Mouse (Mus musculus): ENCODE results near the gene Mrps10.
A peak's percentile ranks its signal among the peaks of the same experiment; 100 is the strongest.
"Not testable (repeated sequence)": the region's sequence is repeated elsewhere in the genome, so short reads cannot be mapped to it uniquely, and the experiment has no call there.

Gene Mrps10

DNA sequence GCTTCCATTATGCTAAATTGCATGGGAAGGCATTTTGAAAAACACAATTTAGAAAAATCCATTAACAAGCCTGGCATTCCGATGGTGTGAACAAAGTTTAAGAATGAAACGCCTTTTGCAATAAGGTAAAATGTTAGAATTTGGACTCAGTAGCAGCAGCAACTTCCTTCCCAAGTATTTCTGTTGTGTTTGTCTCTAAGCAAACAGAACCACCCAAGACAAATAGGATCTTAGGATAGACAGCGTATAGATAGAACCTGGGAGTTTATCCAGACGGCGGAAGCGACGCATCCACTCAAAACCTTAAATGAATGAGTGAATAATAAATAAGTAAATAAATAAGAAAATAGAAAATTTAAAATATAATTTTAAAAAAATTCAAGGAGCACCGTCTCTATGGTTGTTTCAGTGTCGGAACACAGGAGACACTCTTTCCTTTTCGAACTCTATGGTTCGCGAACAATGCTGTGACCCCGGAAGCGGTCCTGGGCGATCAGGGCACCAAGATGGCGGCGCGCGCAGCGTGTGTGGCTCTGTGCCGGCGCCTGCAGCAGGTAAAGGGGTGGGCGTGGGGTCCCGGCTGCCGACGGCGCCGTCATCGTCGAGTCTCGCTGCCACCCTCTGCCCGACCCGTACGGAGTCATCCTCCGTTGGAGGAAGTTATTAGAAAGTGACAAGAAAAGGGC lies at the start of gene Mrps10:
TSS of gene Mrps10 (plus strand) at position 487 of the 686 bp plus-strand sequence.
- DNase-seq (ENCODE audit: low spot score): peak; percentile 82

DNA sequence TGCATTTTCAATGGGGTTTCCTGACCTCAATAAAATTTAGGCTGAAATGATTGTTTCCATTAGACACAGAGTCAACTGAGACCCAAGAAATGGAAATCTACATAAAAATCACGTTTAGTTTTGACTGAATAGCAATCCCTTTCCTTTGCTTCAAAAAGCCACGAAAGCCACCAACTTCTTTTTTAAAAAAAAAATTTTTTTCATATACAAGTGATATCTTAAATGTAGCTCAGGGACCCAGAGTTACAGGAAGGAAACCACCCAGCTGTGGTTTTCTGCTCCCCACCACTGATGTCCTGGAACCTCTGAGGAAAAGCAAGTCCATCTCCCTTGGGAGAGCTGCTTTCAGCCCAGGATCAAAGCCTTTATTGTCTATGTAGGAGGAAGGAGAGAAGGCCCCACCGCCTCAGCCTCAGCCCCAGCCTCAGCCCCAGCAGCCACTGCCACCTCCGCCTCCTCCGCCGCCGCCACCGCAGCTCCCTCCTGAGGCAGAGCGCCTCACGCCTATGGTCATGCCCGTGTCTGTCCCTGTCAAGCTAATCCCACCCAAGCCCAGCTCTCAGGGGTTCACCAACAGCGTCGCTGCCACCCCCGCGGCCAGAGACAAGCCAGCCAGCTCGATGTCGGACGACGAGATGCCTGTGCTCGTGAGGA lies 49.6 kb upstream of the Mrps10 start:
- DNase-seq (ENCODE audit: low spot score): no peak

DNA sequence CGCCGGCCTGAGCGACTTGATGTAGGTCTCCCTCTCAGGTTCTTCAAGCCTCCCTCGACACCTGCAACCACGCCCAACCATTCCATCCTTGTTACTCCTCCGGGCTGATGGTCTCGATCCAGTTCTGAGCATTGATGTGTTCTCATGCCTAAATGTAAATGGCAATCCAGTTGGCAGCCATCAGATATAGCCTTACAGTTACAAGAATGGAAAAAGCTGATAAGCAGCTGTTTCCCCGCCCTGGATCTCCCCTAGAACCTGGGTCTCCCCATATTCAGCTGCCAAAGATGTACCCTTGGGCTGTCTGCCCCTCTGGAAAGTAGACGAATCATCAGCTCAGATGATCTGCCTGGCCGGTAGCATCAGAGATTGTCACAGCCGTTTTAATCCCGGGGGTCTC lies 48.9 kb upstream of the Mrps10 start:
- DNase-seq (ENCODE audit: low spot score): no peak

DNA sequence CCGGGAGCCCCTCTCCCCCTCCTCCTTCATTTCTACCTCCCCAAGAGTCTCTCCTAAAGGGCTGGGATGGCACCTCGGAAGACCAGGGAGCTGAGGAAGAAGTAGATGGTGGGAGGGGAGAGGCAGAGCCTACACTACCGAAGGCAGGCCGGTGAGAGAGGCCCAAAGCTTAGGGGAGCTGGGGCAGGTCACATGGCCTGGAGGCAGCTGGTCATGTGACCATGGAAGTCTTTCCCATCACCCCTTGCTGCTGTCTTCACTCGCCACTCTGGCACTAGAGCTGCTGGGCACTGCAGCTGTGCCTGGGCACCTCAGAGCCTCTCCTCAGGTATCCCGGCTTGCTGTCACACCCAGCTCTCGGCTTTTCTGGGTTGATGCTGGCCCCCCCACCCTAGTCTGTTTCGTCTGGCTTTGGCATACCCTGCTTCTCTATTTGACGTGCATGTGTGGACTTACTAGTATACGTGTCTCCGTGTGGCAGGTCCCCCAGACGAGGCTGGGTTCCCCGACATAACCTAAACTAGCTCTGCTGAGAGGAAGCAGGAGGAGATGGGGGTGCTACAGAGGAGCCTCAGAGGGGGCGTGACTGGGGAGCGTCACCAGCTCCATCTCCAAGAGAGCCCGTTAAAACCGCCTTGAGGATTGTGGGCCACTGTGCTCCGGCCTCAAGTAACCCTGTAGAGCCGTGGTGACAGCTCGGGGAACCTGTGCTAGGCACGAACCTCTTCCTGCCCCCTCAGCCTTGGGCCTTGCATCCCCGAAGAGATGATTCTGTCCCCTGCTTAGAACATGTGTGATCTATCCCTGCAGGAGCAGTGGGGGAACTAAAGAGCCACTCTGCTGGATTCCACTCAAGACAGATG lies 46.3 kb upstream of the Mrps10 start:
- DNase-seq (ENCODE audit: low spot score): no peak

DNA sequence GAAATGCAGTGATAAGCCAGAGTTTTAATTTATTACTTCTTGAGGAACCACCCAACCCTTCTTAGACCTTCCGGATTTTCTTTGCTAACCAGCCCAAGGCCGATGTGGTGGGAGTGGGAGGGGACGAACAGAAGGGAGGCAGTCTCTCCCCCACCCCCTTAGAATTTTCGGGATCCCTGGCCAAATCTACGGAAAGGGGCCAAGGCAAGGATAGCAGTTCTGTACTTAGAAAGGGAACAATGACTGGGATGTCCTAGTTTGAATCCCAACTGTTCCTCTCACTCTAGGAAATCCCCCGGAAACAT lies 45.7 kb upstream of the Mrps10 start:
- no peak for DNase-seq (ENCODE audit: low spot score)

DNA sequence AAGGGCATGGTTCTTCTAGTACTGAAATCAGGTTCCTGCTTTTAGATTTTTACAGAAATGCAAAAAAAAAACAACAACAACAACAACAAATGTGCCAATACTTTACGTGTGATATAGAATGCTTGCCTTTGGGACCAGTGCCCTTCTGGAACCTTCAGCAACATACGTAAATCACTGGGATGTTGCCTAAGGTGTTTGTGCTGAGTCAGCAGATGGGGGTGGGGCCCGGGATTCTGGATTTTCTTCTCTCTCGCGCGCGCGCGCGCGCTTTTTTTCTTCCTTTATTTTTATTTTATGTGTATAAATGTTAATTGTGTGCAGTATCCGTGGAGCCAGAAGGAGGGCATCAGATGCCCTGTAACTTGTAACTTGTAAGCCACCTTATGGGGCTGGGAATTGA lies 41.1 kb upstream of the Mrps10 start:
- no peak for DNase-seq (ENCODE audit: low spot score)

DNA sequence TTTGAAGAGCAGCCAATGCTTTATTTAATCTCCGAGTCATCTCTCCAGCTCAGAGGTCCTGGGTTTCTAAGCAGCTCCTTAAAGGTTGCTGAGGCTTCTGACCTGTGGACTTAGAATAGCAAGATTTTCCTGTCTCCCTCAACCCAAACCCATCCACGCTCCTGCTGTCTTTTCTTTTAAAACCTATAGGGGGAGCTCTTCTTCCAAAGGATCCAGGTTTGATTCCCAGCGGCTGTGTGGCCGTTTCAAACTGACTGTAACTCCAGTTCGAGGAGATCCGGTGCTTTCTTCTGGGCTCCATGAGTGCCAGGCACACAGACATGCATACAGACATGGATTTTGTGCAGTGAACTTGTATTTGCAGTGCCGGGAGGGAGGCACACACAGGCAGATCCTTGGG lies 40.7 kb upstream of the Mrps10 start:
- no peak for DNase-seq (ENCODE audit: low spot score)

DNA sequence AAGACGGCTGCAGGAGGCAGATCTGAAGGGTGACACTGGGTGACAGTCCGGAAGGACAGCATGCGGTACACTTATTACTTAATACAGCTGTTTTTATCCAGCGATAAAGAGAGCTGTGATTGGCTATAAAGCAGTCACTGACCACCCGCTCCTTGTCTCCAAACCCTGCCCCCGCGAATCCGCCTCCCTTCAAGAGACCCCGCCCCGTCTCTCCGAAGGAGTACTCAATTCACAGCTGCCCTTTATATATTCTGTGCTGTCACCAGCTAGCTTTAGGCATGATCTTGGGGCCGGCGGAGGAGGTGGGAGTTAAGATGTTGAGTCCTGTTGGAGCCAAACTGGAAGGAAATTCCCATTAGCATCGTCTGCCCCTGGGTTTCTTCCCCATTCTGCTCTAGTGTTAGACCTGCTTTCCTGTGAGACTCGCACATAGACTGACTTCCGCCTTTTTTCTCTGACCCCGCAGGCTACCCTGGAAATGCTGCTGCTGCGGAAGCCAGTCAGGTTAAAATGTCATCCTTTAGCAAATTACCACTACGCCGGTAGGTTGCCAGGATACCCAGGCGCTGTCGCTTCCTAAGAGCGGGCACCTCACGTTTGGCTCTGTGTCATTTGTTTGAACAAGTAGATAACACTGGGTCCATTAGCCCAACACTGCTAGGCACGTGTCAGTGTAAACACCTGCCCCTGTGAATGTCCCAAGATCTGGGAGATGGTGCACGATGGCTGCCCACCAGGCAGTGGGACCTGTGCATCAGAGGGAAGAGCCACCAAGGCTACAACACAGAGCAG lies 39.9 kb upstream of the Mrps10 start:
- no peak for DNase-seq (ENCODE audit: low spot score)

DNA sequence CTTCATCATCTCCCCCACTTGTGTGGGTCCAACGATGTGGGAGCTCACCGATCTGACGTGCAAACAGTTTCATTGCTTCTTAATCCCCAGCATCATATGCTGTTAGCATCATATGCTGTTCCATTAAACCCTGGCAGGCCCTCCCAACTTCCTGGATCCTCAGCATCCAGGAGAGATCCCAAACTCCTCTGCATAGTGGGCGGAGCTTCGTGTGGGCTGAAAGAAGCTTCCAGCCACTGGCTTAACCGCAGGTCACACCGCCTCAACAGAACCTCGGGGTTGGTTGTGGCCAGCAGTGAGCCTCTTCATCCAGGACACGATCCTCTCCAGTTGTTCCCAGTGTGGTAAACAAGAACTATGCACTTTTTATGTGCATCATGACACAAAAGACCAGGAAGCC lies 38.1 kb upstream of the Mrps10 start:
- no peak for DNase-seq (ENCODE audit: low spot score)

DNA sequence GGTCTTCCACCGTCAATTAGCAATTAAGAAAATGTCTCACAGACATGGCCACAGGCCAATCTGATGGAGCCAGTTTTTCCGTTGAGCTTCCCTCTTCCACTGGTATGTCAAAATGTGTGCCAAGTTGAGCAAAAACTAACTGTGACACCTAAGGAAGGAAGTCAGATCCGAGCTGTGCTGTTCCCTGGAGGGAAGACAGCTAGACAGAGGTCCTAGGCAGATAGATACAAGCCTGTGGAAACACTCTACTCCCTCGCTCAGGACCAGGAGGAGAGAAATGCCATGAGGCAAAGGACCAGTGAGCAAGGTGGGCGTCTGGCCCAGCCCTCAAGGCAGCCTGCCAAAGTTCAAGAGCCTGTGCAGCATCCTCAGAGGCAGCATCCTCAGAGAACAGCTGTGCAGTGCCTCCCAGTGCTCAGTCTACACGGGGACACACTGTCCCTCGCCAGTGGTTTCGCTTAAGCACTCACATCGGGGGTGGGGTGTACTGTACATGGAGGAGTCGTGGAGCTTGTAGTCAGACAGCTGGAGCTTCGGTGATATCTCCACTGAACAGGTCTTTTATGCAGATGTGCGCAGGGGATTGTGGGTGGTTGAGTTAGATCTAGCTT lies 36.6 kb upstream of the Mrps10 start:
- no peak for DNase-seq (ENCODE audit: low spot score)

DNA sequence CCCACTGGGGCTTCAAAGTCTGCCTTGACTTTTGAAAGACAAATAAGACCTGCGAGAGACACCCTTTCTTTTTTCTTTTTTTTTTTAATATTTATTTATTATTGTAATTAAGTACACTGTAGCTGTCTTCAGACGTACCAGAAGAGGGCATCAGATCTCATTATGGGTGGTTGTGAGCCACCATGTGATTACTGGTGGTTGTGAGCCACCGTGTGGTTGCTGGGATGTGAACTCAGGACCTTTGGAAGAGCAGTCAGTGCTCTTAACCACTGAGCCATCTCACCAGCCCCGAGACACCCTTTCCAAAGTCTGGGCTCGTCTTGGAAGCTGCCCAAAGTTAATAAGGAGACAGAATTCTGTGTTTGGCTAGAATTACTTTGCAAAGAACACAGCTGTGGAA lies 36.0 kb upstream of the Mrps10 start:
- DNase-seq (ENCODE audit: low spot score): not testable (repeated sequence)

DNA sequence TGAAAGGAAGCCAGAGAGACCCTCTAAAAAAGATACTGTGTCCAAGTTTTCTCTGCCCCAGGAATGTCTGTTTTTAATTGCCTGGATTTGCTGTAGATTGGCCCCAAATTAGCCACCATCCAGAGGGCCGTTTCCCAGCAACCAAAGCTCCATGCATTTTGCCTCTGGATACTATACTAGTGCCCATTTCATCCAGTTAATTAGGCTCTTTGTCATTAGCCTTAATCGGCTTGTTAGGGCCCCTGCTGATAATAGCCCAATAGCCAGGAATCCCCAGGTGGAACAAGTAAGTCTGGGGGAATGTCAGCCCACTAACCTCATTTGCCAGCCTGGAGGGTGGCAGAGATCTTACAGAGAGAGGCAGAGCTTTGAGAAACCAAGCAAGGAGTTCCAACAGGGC lies 35.3 kb upstream of the Mrps10 start:
- no peak for DNase-seq (ENCODE audit: low spot score)

DNA sequence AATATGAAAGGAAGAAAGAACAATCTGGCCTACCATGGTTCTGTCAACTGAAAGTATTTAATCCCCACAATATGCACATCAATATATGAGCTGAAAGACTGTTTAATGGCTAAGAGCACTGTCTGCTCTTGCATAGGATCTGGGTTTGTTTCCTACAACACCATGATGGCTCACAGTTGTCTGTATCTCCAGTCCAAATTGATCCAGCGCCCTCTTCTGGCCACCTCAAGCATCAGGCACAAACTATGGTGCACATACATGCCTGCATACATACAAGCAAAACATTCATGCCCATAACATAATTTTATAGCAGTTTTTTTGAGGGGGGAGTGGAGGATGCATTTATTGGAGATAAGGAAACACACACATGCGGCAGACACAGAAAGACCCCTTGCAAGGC lies 25.6 kb upstream of the Mrps10 start:
- DNase-seq (ENCODE audit: low spot score): no peak

DNA sequence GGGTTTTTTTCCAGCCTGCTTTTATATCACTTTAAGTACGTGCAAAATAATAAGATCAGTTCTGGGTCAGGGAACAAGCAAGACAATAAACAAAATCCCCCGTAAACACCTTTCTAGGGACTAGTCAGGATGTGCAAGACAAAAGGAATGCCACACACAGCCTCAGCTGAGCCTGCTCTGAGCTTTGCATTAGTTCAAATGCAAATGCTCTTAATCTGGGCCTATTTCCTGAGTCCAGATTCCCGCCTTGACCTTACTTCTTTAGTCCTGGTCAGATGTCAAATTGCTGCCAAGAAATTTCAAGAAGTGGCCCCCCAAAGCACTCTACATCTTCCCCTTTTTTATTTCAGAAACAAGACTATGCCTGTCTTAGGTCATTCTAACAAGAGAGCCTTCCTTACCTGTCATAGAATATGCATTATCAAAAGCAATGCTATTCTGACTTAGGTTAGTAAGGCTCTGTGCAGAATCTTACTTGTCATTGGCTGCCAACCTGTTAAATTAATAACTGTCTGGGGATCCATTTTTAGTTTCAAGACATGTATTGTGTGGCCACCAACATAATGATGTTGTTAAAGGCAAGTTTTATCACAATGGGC lies 18.9 kb upstream of the Mrps10 start:
- DNase-seq (ENCODE audit: low spot score): no peak

DNA sequence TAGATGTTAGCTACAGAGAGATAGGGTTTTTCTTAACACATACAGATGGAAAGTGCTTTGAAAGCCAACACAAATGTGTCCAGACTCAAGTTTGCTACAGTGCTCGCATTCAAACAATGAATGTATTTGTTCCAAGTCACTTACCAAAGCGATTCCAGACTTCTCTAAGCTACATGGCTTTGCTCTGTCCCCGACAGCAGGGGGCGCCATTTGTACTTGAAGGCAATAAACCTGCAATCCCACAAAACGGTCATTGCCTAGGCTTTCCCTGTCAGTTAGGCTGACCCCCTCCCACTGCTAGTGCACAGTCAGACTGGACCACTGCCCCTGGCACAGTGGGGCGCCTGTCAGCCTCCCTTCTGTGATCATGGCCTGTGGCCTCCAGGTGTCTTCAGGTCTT lies 8.7 kb upstream of the Mrps10 start:
- DNase-seq (ENCODE audit: low spot score): peak; percentile 17

DNA sequence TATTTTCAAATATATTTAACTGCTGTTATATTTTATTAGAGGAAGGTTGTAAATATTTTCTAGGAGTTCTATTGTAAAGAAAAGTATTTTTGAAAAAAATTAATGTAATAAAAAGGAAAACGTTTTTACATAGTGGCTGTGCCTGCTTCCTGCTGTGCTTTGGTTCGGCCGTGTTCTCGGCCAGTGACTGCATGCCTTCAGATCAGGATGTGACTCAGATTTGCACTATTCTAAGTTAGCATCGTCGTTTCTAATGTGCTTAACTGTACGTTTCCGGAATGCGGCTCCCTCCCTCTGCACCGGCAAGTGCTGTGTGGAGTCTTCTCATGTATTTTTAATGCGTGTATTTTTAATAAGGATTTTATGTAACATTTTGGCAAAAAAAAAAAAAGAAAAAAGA lies 7.3 kb upstream of the Mrps10 start:
- DNase-seq (ENCODE audit: low spot score): no peak

DNA sequence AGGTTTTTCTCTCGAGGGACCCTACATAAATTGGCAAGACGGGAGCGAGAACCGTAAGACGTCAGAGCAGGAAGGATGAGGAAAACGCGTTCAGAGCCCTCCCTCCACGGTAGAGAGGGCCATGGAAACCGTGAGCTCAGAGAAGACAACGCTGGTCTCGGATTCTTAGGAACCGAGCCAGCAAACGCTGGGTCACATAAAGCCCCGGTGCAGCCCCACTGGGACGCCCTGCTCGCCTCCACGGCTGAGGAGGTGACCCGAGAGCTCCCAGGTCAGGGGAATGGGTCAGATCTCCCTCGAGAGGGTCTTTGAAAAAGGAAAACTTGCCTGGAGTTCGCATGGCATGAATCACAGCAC lies 378 bp downstream of the Mrps10 start:
- no peak for DNase-seq (ENCODE audit: low spot score)

DNA sequence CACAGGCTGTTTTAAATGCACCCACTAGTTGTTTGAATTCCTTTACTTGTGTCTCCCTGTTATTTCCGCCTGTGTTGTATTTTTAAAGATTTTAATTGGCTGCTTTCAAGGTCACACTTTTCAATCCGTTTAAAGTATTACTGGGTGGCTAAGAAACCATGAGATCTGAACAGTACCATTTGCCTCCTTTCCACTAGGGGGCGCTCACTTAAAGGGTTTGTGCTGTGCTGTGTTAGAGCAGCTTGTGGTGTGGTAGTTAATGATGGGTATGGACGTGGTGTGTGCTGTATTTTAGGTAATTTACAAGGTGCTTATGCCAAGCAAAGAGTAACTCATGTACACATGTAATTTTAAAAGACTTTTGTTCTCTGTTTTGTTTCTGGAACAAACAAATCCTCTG lies 2.8 kb downstream of the Mrps10 start:
- DNase-seq (ENCODE audit: low spot score): peak; percentile 65

DNA sequence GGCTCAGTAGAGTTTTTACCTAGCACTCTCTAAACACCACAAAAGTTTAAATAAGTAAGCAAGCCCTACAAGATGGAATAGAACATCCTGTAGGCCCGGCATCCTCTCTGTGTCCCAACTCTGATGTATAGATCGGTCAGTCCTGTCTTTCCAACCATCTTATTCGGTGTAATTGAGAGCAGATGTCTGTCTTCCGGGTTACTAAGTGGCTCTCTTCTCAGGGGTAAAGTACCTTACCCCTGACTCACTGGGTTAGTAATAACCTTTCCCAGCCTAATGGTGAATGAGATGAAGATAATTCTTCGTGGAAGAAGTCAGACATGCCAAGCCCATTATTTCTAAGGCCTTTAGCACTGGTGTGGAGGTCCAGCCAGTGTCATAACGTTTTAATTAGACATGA lies 5.3 kb downstream of the Mrps10 start:
- DNase-seq (ENCODE audit: low spot score): no peak

DNA sequence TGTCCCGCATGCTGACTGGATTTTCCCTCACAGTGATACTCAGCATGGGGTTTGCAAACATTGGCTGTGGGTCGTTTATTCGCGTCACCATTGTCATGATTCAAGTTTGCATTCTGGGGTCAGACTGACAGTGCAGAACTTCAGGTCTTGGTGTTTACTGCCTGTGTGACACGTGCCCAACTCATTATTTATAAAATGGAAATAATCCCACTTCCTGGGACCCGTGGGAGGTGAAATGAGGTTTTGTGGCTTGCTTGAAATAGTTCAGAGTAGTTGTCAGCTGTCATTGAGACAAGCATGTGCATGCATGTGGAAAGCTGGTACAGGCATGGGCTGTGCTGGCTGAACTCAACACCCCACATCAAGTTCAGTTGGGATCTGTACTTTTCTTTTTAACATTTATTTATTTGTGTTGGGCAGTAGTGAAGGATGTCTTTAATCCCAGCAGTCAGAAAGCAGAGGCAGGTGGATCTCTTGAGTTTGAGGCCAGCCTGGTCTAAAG lies 8.1 kb downstream of the Mrps10 start:
- no peak for DNase-seq (ENCODE audit: low spot score)

DNA sequence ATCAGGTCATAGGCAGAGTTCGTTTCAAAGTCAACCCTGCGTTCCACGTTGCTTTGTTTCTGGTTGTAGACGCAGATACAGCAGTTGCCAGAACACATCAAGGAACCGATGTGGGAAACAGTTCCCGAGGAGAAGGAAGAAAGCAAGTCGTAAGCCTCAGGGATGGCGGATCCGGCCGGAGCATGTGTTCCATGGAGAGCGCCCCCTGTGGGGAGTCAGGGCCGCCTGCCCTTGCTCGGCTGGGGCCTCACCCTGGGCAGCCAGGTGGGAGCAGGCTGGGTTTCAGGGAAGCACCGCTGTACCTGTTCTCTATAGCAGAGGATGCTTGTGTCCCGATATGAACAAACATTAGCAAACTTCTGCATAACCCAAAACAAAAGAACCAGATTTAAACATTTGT lies 9.4 kb downstream of the Mrps10 start:
- DNase-seq (ENCODE audit: low spot score): no peak

DNA sequence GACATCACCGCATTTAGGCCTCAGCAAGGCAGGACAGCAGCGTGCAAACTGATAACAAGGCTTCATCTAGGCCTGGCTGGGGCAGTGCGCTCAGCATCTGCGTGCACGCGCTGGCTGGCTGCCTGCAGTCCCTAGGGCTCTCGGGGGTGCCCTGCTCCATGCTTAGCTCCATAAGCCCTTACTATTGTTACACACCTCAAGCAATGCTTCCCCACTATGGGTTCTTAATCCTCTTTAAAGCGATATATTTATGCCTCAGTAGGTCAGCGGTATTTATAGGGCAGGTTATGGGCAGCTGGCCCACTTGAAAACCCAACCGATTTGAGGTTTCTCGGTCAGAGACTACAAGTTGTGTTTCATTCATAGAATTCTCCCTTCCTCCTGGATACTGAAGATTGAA lies 13.2 kb downstream of the Mrps10 start:
- DNase-seq (ENCODE audit: low spot score): no peak

Data from layer of hippocampus, adult 9-10 months (tissue).